Mouse (Mus musculus): Measurements from ENCODE around the gene Barhl2. TPM values are rescaled to one million over a fixed set of nuclear protein-coding genes. Genes with fewer than 3 reads are reported as not detected.

Gene Barhl2
- total and polyA plus RNA-seq, 3 experiments = not detected

- H3K9me3 ChIP-seq (replicated peaks; ENCODE audit: low read length) = peaks cover 28% of the 10 kb centered on the region
- no peaks in the 10 kb centered on the region for H3K36me3 ChIP-seq (replicated peaks in 1 of 2; ENCODE audit: control insufficient read depth in 1 of 2, insufficient read depth in 1 of 2, low read length in 1 of 2)
- no peaks in the 10 kb centered on the region for H3K79me2 ChIP-seq (replicated peaks; ENCODE audit: control insufficient read depth, extremely low read depth, insufficient read depth, poor library complexity, severe bottlenecking)
- no peak overlapping the region for H3K27ac ChIP-seq (ENCODE audit: insufficient read depth, low read depth)
- H3K9ac ChIP-seq (ENCODE audit: insufficient read depth, low read depth) = no peak overlapping the region
- H3K4me1 ChIP-seq (ENCODE audit: control insufficient read depth in 1 of 2, insufficient read depth in 2 of 2) = no peaks in the 10 kb centered on the region
- H3K4me3 ChIP-seq (replicated peaks in 1 of 3; ENCODE audit: low read depth in 2 of 3, low read length in 2 of 3, poor library complexity in 1 of 3) = no peak overlapping the region
- in situ Hi-C loops (cut with MboI; ENCODE audit: low pct_ligation_motif_present, low pct_unique_long_range_greater_than_20kb, low sequenced_read_pairs) = loop anchor here (25.0 kb wide), 1 partner anchor 331 kb away; no protein-coding TSS in a partner anchor
- DNase-seq (ENCODE audit: extremely low read depth) = no peak
- H3K4me2 ChIP-seq (ENCODE audit: insufficient read depth, low read depth, poor library complexity, severe bottlenecking) = no peak overlapping the region
- dilution Hi-C loops (cut with MboI; ENCODE audit: extremely low pct_ligation_motif_present, extremely low pct_unique_long_range_greater_than_20kb, low sequenced_read_pairs) = no loop called here
- TF ChIP-seq CHD1 (IDR thresholded peaks at IDR 0.05; ENCODE audit: low read depth, low read length) = no peak
- no peak for TF ChIP-seq E2F4 (IDR thresholded peaks at IDR 0.05; ENCODE audit: insufficient replicate concordance, low read depth, low read length)
- TF ChIP-seq SMC3 (IDR thresholded peaks at IDR 0.05; ENCODE audit: low read depth, low read length) = no peak
- TF ChIP-seq KAT2A (IDR thresholded peaks at IDR 0.05; ENCODE audit: insufficient replicate concordance, low read length) = no peak
- no peak for TF ChIP-seq JUND (conservative IDR thresholded peaks at IDR 0.05; ENCODE audit: low read depth, low read length)
- no peak for TF ChIP-seq POLR2AphosphoS2 (IDR thresholded peaks at IDR 0.05; ENCODE audit: low read depth, low read length)
- no peak for TF ChIP-seq ZC3H11A (IDR thresholded peaks at IDR 0.05; ENCODE audit: low read depth, low read length)
- no peaks in the 10 kb centered on the region for H3K27me3 ChIP-seq (replicated peaks)
These were observed 2.0 kb downstream of the Barhl2 start for GRCm38 (mm10) chr5:106455984-106456383.

- TF ChIP-seq TBP (conservative IDR thresholded peaks at IDR 0.05; ENCODE audit: low read depth, low read length) (no peak), PAX5 (IDR thresholded peaks at IDR 0.05; ENCODE audit: low read length) (no peak), NRF1 (IDR thresholded peaks at IDR 0.05; ENCODE audit: low read depth, low read length) (no peak), CHD1 (IDR thresholded peaks at IDR 0.05; ENCODE audit: low read depth, low read length) (no peak), MYC (IDR thresholded peaks at IDR 0.05; ENCODE audit: low read depth, low read length) (no peak), HCFC1 (IDR thresholded peaks at IDR 0.05; ENCODE audit: low read depth, low read length) (no peak), EP300 (IDR thresholded peaks at IDR 0.05; ENCODE audit: low read length) (no peak), MAFK (IDR thresholded peaks at IDR 0.05; ENCODE audit: insufficient replicate concordance, low read length) (no peak), SIN3A (IDR thresholded peaks at IDR 0.05; ENCODE audit: low read length) (no peak), POLR2AphosphoS2 (IDR thresholded peaks at IDR 0.05; ENCODE audit: low read depth, low read length) (no peak), ZC3H11A (IDR thresholded peaks at IDR 0.05; ENCODE audit: low read depth, low read length) (no peak), RAD21 (IDR thresholded peaks at IDR 0.05; ENCODE audit: low read depth, low read length) (no peak), KAT2A (IDR thresholded peaks at IDR 0.05; ENCODE audit: insufficient replicate concordance, low read length) (no peak), UBTF (IDR thresholded peaks at IDR 0.05; ENCODE audit: low read depth, low read length) (no peak), MAZ (IDR thresholded peaks at IDR 0.05; ENCODE audit: low read depth, low read length) (no peak), USF2 (conservative IDR thresholded peaks at IDR 0.05; ENCODE audit: low read depth, low read length) (no peak), ZMIZ1 (IDR thresholded peaks at IDR 0.05; ENCODE audit: low read depth, low read length) (no peak)
- Histone ChIP-seq H3K36me3 (replicated peaks in 1 of 2; ENCODE audit: control insufficient read depth in 1 of 2, insufficient read depth in 1 of 2, low read length in 1 of 2) (no peaks in the 10 kb centered on the region), H3K9me3 (replicated peaks; ENCODE audit: low read length) (peaks cover 28% of the 10 kb centered on the region), H3K4me2 (ENCODE audit: insufficient read depth, low read depth, poor library complexity, severe bottlenecking) (no peak overlapping the region), H3K27ac (ENCODE audit: insufficient read depth, low read depth) (no peak overlapping the region), H3K79me2 (replicated peaks; ENCODE audit: control insufficient read depth, extremely low read depth, insufficient read depth, poor library complexity, severe bottlenecking) (no peaks in the 10 kb centered on the region), H3K9ac (ENCODE audit: insufficient read depth, low read depth) (no peak overlapping the region), H3K4me1 (ENCODE audit: control insufficient read depth in 1 of 2, insufficient read depth in 2 of 2) (no peaks in the 10 kb centered on the region), H3K4me3 (replicated peaks in 1 of 3; ENCODE audit: low read depth in 2 of 3, low read length in 2 of 3, poor library complexity in 1 of 3) (no peak overlapping the region), H3K27me3 (replicated peaks) (no peaks in the 10 kb centered on the region)
- dilution Hi-C loops (cut with MboI; ENCODE audit: extremely low pct_ligation_motif_present, extremely low pct_unique_long_range_greater_than_20kb, low sequenced_read_pairs) (no loop called here), in situ Hi-C loops (cut with MboI; ENCODE audit: low pct_ligation_motif_present, low pct_unique_long_range_greater_than_20kb, low sequenced_read_pairs) (loop anchor here (25.0 kb wide), 1 partner anchor 332 kb away; no protein-coding TSS in a partner anchor)
- DNase-seq (ENCODE audit: extremely low read depth) = no peak
These were observed 2.7 kb downstream of the Barhl2 start for GRCm38 (mm10) chr5:106455106-106455920.
